Mouse (Mus musculus): ENCODE measurements at regions not wholly inside any gene's neighbourhood (a gene's known extent, or its start where the extent isn't known, plus 50 kb on each side); places are given as distances from the start of the nearest gene placed in this dataset.
A peak's percentile ranks its signal among the peaks of the same experiment; 100 is the strongest.

DNA sequence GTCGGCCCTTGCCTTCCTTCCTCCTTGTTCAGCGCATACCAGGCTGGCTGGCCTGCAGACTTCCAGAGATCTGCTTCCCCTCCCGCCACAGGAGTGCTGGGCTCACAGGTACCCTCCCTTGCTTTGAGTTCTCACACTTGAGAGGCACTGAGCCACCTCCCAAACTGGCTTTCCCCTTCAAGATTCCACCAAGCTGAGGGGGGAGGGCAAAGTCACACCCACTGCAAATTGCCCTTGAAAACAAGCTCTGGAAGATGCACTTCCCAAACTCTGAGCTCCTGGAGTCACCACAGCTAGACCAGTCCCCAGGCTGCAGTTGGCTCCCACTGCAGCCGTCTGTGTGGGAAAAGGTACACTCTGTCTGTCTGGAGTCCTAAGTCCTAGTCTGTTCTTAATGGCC is 142.1 kb upstream of the Slc22a12 start:
- ATAC-seq (ENCODE audit: poor library complexity, severe bottlenecking) = no peak

DNA sequence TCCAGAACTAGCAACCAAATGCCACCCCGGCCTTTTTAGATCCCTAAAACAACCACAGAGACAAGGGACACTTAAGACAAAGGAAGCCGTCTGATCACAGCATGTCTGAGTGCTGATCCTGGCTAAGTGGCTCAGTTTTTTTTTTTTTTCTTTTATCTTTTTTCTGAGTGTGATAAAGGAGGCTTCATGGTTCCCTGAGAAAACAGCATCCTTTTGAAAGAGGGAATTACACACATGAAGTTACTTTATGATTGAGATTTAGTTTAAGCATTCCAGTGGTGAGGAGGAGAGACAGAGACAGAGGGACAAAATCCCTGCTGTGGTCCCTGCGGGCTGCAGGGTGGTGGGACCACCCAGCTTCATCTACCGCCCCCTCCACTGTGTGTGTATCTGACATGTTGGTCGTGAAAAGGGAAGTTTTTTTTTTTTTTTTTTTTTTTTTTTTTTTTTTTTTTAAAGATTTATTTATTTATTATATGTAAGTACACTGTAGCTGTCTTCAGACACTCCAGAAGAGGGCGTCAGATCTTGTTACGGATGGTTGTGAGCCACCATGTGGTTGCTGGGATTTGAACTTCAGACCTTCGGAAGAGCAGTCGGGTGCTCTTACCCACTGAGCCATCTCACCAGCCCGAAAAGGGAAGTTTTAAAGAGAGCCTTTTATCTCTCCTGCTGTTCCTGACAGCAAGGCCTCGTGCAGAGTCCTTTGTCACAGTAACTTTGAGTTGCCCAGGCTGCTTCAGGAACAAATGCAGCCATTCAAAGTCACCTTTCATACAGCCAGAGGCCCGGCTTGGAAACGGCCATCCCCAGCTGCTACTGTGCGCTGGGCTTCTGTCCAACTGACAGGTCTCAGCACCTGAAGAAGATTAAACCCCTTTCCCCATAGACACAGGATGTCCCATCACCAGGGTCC is 136.8 kb upstream of the Slc22a12 start:
- no peak for ATAC-seq (ENCODE audit: poor library complexity, severe bottlenecking)

DNA sequence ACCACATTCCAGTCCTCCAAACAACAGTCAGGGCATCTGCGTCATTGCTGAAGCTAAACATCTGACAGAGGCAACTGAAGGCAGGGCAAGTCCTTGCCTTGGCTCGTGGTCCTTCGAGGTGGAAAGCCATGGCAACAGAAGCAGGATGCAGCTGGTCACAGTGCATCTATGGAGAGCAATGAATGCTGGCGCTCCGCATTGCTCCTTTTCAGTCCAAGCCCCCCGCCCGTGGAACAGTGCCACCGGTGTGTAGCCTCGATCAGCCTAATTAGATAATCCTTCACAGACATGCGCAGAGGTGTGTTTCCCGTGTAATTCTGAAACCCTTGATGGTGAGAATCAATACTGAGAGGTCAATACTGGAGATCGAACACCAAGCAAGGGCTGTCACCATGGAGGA is 134.7 kb upstream of the Slc22a12 start:
- ATAC-seq (ENCODE audit: poor library complexity, severe bottlenecking) = no peak

DNA sequence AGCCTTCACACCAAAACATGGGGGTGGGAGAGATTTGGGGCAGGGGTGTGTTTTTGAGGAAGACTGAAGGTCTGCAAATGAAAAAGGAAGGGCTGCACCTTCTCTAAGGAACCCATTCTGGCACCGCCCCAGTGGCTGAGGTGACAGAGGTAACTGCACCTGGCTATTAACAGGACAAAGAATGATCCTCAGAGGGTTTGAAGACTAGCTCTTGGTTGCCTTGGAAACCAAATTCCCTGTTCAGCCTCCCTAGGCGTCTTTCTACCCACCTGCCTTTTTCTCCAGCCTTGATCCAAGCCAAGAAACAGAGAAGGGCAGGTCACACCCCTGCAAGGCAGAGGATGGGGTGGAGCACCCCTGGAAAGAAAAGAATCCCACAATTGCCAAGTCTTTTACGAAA is 132.8 kb upstream of the Slc22a12 start:
- ATAC-seq (ENCODE audit: poor library complexity, severe bottlenecking) = no peak

DNA sequence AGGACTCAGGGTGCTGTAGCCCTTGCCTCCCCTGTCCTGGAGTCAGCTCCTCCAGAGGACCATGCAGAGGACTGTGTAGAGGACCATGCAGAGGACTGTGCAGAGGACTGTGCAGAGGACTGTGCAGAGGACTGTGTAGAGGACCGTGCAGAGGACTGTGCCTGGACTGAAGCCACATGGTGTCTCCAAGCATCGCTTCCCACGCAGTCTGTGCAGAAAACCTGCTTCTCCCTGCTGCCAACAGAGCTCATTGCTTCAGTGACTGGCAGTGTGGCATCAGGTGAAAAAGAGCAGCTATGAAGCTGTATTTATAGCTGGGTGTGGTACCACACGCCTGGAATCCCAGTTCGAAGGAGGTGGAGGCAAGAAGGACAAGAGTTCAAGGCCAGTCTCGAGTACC is 128.9 kb upstream of the Slc22a12 start:
- ATAC-seq (ENCODE audit: poor library complexity, severe bottlenecking) = no peak

DNA sequence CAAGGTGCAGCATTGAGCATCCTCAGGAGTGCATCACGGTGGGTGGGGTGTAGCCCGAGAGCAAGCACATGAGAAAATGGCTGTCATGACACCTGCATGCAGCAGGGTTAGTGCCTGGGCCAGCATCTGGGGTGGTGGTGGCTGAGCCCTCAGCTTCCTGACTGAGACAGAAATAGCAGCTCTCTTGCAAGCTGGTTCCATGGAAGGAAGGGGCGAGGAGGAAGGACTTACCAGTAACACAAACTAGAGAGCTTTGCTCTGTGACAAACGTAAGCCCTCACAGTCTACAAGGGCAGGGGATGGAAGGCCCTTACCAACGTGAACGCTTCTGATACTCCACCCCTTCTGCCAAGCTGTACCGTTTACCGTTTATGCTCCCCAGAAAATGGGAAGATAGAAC is 127.0 kb upstream of the Slc22a12 start:
- ATAC-seq (ENCODE audit: poor library complexity, severe bottlenecking) = no peak

DNA sequence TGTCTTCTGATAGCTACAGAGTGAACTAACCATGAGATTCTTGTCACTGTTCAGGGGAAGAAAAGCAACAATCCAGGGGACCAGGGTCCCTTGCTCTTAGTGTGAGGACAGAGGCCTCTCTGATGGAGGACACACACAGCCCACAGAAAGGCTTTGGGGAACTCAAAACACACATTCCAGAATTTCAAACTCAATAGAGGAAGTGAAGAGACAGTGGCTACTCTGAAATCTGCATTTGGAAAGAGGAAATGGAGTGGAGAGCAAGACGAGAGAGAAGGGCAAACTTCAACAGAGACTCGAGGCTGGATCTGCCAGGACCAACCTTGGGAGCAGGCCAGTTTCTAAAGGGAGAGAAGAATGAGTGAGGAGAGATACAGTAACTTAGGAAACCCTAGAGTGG is 125.7 kb upstream of the Slc22a12 start:
- peak; percentile 66 for ATAC-seq (ENCODE audit: poor library complexity, severe bottlenecking)

DNA sequence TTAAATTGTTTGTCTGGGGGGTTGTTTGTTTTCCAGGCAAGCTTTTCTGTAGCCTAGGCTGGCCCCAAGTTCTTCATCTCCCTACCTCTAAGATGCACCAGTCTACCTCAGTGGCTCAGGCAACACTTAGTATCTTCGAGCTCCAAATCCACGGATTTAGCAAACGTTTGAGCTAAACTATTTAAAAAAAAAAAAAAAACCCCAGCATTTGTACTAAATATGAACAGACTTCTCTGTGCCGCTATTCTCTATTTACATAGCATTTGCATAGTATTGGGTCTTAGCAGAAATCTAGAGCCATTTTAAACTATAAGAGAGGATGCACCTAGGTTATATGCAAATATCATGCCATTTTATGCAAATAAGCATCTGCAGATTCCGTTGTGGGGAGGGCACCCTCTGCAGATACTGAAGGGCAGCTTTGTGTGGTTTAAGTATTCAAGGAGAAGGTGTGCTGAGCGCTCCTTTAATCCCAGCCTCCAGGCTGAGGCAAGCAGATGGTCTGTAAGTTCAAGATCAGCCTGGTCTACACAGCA is 123.4 kb upstream of the Slc22a12 start:
- ATAC-seq (ENCODE audit: poor library complexity, severe bottlenecking) = no peak

DNA sequence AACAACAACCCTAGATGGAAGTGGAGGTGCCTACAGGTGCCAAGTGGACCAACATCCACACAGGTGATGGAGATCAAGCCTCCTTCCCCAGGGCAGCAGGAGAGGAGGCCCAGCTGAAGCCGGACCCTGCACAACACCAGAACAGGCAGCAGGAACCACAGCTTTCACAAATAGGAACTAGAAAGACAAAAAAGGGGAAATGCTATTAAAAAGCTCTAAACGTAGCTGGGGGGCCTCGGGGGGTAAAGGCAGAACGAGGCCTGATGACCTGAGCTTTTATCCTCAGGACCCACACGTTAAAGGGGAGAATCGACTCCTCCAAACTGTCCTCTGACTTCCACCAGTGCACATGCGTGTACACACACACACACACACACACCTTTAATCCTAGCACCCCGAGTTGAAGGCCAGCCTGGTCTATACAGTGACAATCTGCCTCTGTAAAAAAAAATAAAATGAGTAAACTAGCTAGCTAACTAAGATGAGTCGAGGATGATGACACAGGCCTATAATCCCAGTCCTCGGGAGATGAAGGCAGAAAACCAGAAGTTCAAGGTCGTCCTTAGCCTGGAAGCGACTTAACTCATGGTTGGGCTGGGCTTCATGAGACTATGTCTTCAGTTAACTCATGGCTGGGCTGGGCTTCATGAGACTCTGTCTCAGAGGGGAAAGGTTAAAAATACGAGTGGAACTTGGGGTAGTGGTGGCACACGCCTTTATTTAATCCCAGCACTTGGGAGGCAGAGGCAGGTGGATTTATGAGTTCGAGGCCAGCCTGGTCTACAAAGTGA is 122.6 kb upstream of the Slc22a12 start:
- peak; percentile 67 for ATAC-seq (ENCODE audit: poor library complexity, severe bottlenecking)

DNA sequence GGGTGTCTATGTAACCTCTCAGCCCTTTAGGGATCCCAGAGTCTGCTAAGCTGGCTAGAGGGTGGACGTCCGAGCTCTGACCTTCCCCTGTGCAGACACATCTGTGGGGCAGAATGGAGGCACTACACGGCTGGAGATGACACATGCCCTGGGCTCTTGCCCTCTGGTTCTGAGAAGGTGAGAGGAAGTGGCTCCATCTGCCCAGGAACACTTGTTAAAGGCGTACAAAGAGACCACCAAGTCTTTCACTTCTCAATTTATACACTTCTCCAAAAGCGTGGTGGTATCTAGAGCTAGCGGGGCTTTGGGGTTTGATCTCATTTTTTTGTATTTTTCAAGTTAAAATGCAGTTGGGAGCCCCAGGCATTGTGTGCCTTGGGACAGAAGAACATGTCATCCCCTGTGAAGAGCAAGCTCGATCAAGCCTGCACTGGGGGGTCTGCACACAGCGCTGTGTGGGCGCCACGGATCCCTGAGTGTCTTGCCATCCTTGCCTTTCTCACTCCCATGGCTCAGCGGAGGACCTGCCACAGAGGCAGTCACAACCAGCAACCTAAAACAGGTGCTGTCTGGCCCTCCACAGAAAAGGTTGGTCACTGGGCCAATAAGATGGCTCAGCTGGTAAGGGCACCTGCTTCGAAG is 121.6 kb upstream of the Slc22a12 start:
- ATAC-seq (ENCODE audit: poor library complexity, severe bottlenecking) = 0 out of 2 replicates have a peak, but pooled peaks have one; percentile 20

DNA sequence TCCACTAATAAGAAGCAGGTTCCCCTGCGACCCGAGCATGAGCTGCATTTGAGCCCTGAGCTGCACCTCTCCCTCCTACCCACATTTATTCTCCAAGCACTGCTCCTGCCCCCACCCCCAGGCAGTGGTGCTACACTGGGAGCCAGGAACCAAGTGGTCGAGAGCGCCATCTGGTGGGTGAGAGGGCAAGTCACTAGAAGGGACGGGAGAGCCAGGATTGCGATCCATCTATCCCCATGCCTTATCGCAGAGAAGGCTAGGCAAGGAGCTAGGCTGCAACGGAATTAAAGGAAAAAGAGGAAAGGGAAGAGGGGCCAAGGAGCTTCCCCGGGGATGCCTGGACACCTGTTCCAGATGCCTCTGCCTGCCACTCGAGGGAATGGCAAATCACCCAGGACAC is 120.6 kb upstream of the Slc22a12 start:
- peak; percentile 76 for ATAC-seq (ENCODE audit: poor library complexity, severe bottlenecking)

DNA sequence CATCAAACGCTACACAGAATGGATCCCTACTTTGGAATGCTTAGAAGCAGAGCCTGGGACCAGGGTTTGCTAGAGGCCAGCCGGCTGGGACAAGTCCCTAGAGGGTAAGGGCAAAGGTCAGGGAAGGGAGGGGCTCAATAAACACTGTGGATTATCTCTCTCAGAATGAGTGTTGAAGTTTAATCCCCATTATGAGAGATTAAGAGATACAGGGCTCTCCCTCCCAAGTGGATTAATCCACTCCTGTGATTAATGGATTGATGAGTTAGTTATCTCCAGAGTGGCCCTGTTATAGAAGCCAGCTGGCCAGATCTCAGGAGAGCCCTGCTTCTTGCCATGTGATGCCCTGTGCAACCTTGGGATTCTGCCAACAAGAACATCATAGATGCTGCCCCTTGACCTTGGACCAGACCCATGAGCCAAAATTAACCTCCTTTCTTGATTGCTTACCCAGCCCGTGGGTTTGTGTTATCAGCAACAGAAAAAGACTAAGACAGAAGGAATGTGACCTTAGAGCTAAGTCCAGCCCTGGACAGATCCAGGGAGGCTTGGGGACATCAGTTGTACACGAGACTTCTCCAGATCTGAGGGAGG is 119.6 kb upstream of the Slc22a12 start:
- no peak for ATAC-seq (ENCODE audit: poor library complexity, severe bottlenecking)

DNA sequence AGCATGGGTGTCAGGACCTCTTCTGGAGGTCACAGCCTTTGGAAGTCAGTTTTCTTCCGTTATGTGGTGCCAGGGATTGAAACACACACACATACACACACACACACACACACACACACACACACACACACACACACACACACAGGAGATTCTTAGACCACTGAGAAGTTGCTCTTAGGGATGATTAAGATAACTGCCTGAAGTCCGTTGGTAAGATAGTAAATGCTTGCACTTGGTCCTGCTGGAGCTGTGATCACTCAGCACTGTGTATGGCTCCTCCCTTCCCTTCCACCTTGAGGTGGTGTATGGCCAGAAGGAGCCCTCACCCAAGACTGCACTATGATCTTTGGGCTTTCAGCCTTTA is 118.7 kb upstream of the Slc22a12 start:
- ATAC-seq (ENCODE audit: poor library complexity, severe bottlenecking) = no peak

DNA sequence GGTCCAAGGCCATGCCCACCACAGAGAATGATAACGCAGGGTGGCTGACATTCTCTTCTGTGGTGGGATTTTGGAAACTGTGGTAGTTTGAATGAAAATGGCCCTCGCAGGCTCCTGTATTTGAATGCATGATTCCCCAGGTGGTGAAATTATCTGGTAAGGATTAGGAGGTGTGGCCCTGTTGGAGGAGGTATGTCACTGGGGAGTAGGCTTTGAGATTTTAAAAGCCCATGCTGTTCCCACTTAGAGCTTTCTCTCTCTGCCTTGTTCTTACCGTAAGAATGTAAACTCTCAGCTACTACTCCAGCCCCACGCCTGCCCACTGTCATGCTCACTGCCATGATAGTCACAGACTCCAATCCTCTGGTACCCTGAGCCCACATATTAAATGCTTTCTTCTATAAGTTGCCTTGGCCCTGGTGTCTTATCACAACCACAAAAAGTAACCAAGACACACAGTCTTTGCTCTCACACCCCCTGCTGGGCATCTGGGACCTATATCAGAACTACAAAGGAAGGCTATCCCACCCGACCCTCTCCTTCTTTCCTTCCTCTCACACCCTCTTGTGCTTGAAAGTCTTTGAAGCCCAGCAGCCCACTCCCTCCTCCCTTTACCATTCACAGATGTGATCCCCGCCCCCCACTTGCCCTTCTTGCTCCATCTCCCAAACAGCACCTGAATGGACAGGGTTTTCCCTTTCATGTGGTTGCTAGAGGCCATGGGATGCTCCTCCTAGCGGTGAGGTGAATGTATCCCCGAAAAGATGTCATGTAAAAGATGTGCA is 118.1 kb upstream of the Slc22a12 start:
- no peak for ATAC-seq (ENCODE audit: poor library complexity, severe bottlenecking)

DNA sequence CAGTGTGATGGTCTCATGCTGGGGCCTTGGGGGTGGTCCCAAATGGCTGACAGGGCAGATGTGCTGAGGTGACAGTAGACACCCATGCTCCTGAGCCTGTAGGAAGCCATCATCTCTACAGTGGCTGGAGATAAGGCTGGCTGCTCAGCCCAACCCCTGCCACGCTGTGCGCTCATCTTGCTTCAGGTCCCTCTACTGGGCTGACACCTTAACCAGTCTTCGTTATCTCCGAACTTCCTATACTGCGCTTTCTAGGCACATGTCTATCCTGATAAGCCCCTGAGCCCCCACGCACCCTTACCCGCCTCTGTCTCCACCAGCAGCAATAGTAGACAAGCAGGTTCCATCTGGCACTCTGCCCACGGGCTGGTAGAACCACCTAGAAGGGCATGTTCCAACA is 117.3 kb upstream of the Slc22a12 start:
- no peak for ATAC-seq (ENCODE audit: poor library complexity, severe bottlenecking)

DNA sequence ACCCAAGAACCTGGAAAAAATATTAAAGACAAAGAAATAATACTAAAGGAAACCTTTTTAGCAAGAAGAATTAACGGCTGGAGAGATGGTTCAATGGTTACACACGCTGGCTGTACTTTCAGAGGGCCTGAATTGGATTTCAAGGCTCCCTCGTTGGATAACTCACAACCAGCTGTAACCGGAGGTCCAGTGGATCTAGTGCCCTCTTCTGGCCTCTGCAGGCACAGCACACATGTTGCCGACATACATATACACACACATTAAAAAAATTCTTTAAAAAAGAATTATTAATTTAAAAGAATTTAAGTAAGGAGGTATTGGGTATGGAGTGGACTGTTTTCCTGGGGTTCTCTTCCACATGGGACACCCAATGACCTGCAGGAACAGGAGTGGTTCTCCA is 111.7 kb upstream of the Slc22a12 start:
- ATAC-seq (ENCODE audit: poor library complexity, severe bottlenecking) = no peak

DNA sequence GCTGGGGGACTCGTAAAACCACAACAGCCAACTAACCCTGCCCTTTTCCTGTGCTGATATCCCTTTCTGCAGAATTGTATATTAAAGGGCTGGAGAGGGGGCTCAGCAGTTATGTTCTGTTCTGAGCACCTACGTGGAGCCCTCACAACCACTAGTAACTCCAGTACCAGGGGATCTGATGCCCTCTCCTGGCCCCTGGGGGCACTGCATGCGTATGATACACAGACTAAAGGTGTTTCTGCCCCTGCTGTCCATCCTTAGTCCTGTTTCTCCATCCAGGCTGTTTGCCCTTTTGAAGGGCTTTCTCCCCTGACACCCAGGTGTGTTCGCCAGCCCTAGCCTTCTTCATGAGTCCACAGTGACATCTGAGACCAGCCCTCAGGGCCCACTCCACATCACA is 109.9 kb upstream of the Slc22a12 start:
- ATAC-seq (ENCODE audit: poor library complexity, severe bottlenecking) = no peak

DNA sequence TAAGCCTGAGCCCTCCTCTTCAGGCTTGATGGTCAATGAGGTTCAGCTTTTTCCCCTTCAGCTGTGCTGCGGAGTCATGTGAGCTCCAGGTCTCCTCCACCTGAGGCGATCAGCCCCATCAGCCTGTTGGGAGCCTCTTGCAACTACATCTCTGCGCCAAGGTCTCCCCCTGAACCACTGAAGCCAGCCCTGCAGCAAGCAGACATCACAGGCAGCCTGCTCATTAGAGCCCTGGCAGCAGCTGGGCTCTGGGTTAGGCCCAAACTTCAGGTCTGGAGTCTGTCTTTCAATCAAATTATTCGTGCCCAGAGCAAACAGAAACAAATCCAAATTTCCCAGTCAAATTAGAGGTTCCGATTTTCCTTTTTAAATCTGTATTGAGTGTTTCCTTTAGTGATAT is 108.4 kb upstream of the Slc22a12 start:
- ATAC-seq (ENCODE audit: poor library complexity, severe bottlenecking) = no peak

DNA sequence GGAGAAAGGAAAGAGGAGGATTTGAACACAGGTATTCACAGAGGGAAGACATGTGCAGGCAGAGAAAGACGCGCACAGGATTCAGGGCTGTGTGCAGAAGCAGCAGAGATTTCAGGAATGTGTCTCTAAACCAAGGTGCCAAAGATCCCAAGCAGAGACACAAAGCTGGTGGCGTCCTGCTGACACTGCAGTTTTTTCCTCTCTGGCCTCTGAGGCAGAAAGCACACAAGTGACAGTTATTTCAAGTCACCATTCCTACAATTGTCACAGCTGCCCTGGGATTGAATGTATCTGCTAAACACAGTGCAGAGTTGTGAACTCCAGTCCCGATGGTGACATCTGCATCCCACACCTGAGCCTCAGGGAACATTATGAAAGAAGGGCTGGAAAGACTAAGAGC is 107.1 kb upstream of the Slc22a12 start:
- no peak for ATAC-seq (ENCODE audit: poor library complexity, severe bottlenecking)

DNA sequence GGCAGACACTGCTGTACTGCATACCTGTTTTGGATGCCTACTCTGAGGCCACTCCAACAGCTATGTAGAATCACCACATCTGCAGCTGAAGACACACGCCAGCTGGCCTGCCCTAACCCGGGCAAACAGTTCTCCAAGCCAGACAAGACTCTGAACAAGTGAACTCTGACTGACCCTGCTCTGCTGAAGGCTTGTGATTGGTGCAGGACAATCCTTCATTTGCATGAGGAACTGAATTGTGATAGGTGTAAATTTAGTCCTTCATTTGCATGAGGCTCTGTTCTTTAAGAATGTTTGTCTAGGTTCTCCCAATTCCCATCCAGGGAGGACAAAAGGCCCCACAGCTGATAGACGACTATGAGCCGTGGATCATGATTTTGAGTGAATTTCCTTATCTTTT is 104.9 kb upstream of the Slc22a12 start:
- ATAC-seq (ENCODE audit: poor library complexity, severe bottlenecking) = no peak

Measured in megakaryocyte, adult 5-6 weeks (primary cell).